Mouse (Mus musculus) thymus, adult 2 months (tissue): ENCODE data around the gene Slc34a1.

Experiments
- CTCF ChIP-seq: fragments of 200-500 bp; IDR thresholded peaks from 2 replicates; pipeline ENCODE4 v1.5.1; 2012; ENCODE audit warnings: mild to moderate bottlenecking, control low read depth, low read length, moderate library complexity, borderline replicate concordance; ENCODE audit not compliant: control insufficient read depth, poor library complexity, insufficient read depth; ENCODE audit errors: extremely low read depth
- POLR2A ChIP-seq: fragments of 200-500 bp; IDR thresholded peaks from 2 replicates; pipeline ENCODE4 v1.6.1; 2012; ENCODE audit warnings: mild to moderate bottlenecking, low read length, control low read depth, moderate library complexity; ENCODE audit not compliant: control insufficient read depth, poor library complexity, insufficient read depth; ENCODE audit errors: extremely low read depth

DNA sequence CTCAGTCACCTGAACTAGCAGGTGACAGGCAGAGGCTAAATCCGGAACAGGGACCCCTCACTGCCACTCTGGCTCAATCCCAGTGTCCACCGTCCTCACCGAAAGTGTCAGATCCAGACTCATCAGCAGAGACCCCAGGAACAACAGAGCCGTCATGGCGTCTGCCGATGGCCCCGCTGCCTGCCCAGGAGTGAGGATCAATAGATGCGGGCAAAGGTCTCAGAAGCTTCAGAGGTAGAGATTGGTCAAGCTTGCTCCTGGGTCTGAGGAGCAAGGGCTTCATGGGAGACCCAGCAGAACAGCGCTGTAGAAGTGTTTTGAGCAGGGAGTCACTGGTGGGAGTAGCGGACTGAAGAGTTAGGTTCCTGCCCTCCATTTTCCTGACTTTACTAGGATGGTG is 28.6 kb downstream of the Slc34a1 start, which contains the start of gene F12:
- TF ChIP-seq CTCF (no peak), POLR2A (no peak)
